Mouse (Mus musculus): ENCODE results near the gene Ttc12. TPM values are rescaled to one million over a fixed set of nuclear protein-coding genes. Genes with fewer than 3 reads are reported as not detected.

The Ttc12 gene
- polyA plus RNA-seq, 1 experiment from 2014 or later: 1.9 TPM

DNA sequence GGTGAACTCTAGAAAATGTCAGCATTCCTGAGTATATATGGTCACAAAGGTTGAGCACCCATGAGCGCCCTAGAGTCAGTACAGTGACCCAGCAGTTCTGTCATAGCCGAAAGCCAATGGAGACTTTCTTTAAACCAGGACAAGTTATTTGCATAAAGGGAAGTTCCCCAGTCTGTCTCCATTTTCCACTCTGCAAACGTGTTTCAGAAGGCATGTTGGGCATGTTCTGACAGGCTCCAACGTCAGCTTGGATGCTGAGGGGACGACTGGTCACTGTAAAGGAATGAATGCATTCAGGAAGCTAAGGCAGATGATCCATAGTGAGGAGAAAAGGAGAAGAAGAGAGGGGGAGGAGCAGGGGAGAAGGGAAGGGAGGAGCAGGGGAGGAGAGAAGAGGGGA is 58.5 kb downstream of the Ttc12 start:
- Histone ChIP-seq H3K4me3 (replicated peaks) (no peak overlapping the region), H3K36me3 (no peaks in the 10 kb centered on the region), H3K4me1 (replicated peaks) (peaks cover 3% of the 10 kb centered on the region; the same call in 1 of the 2 replicates), H3K27me3 (no peaks in the 10 kb centered on the region), H3K9ac (replicated peaks) (no peak overlapping the region), H3K27ac (no peak overlapping the region), H3K4me2 (replicated peaks) (no peak overlapping the region), H3K9me3 (no peaks in the 10 kb centered on the region)
- WGBS: 76% methylated on average over 5 of the region's 5 CpGs
- ATAC-seq: no peak

DNA sequence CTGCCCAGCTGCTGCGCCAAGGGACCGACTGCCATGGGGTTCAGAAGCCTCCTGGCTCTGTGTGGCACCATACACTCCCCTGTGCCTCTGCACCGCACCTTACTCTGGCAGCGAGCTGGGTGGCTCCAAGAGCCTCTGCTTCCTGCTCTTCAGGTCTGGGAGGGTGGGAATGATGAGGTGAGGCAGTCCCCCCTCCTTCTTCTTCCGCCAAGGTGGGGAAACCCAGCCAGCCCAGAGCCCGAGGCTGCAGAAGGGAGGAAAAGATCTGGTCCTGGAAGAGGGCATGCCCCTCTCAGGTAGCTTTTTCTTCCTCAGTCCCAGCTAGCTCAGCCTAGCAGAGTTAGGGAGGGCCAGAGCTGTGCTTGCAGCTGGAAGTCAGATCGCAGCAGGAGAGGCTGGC is 59.1 kb downstream of the Ttc12 start, which contains the start of gene Ankk1:
Gene Ankk1 (minus strand): TSS at position 101 of the 400 bp plus-strand sequence.
- Histone ChIP-seq H3K9ac (replicated peaks) (no peak within 1 kb of the TSS), H3K9me3 (no peaks in the 10 kb centered on the region), H3K27ac (no peak within 1 kb of the TSS), H3K4me2 (replicated peaks) (no peak within 1 kb of the TSS), H3K4me1 (replicated peaks) (peaks cover 5% of the 10 kb centered on the region; the same call in 1 of the 2 replicates), H3K27me3 (no peaks in the 10 kb centered on the region), H3K4me3 (replicated peaks) (no peak within 1 kb of the TSS), H3K36me3 (no peaks in the 10 kb centered on the region)
- 90% methylated on average over 7 of the region's 7 CpGs for WGBS
- no peak for ATAC-seq

DNA sequence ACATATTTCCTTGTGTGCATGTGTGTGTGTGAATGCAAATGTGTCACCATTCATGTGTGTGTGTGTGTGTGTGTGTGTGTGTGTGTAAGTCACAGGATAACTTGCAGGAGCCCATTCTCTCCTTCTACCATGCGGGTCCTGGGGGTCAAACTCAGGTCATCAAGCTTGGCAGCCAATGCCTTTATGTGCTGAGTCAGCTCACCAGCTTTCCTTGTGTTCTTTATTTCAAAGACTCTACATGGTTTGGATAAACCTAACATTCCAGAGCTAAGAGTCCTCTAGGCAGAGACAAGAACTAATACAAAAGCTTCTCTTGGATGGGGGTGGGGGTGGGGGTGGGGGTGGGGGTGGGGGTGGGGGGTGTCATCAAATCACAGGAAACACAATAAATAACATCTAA is 60.4 kb downstream of the Ttc12 start:
- Histone ChIP-seq H3K4me1 (replicated peaks) (peaks cover 5% of the 10 kb centered on the region; the same call in 1 of the 2 replicates), H3K4me3 (replicated peaks) (no peak overlapping the region), H3K9ac (replicated peaks) (no peak overlapping the region), H3K4me2 (replicated peaks) (no peak overlapping the region), H3K9me3 (no peaks in the 10 kb centered on the region), H3K27ac (no peak overlapping the region), H3K27me3 (no peaks in the 10 kb centered on the region), H3K36me3 (no peaks in the 10 kb centered on the region)
- whole genome bisulfite sequencing: 64% methylated on average over 1 of the region's 1 CpGs
- ATAC-seq: no peak

- H3K9ac ChIP-seq (replicated peaks): no peak overlapping the region
- H3K27me3 ChIP-seq: no peaks in the 10 kb centered on the region
- H3K4me1 ChIP-seq (replicated peaks): 0 out of 2 replicates have a peak, but pooled peaks cover 5% of the 10 kb centered on the region
- 98% methylated on average over 5 of the region's 5 CpGs for WGBS
- no peak overlapping the region for H3K4me2 ChIP-seq (replicated peaks)
- H3K36me3 ChIP-seq: no peaks in the 10 kb centered on the region
- no peaks in the 10 kb centered on the region for H3K9me3 ChIP-seq
- ATAC-seq: no peak
- H3K27ac ChIP-seq: no peak overlapping the region
- no peak overlapping the region for H3K4me3 ChIP-seq (replicated peaks)
These were observed 62.2 kb downstream of the Ttc12 start for GRCm38 (mm10) chr9:49423866-49424265.

GRCm38 (mm10) chr9:49410621-49411020 is 75.4 kb downstream of the Ttc12 start:
- Histone ChIP-seq H3K4me1 (replicated peaks) (peaks cover 6% of the 10 kb centered on the region; the same call in 1 of the 2 replicates), H3K36me3 (no peaks in the 10 kb centered on the region), H3K4me2 (replicated peaks) (no peak overlapping the region), H3K27ac (no peak overlapping the region), H3K27me3 (no peaks in the 10 kb centered on the region), H3K4me3 (replicated peaks) (no peak overlapping the region), H3K9ac (replicated peaks) (no peak overlapping the region), H3K9me3 (no peaks in the 10 kb centered on the region)
- WGBS: 85% methylated on average over 5 of the region's 5 CpGs
- no peak for ATAC-seq

DNA sequence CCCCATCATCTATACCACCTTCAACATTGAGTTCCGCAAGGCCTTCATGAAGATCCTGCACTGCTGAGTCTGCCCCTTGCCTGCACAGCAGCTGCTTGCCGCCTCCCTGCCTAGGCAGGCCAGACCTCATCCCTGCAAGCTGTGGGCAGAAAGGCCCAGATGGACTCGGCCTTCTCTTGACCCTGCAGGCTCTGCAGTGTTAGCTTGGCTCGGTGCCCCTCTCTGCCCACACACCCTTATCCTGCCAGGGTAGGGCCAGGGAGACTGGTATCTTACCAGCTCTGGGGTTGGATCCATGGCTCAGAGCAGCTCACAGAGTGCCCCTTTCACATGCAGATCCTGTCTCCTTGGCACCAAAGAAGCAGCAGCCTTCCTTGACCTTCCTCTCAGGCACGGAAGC is 79.0 kb downstream of the Ttc12 start:
- WGBS: 91% methylated on average over 5 of the region's 5 CpGs
- Histone ChIP-seq H3K4me1 (replicated peaks) (peaks cover 6% of the 10 kb centered on the region; the same call in 1 of the 2 replicates), H3K9ac (replicated peaks) (no peak overlapping the region), H3K4me2 (replicated peaks) (no peak overlapping the region), H3K36me3 (no peaks in the 10 kb centered on the region), H3K27ac (no peak overlapping the region), H3K9me3 (no peaks in the 10 kb centered on the region), H3K4me3 (replicated peaks) (no peak overlapping the region), H3K27me3 (no peaks in the 10 kb centered on the region)
- no peak for ATAC-seq

DNA sequence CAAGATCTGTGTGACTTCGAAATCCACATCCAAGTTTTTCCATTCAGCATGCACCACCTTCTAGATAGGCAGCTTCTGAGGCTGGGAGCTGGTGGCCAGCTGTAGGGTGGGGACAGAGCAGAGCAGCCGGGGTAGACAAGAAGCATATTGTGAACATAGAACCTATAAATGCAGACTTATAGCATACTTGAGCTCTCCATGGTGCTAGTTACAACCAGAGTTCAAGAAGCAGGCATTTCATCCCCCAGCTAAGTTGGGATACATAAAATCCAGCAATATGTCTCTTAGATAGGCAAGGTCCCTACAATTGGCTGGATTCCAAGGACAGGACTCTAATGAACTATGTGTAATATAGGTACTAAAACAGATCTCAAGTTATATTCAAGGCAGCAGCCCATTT is 82.3 kb downstream of the Ttc12 start:
- Histone ChIP-seq H3K9me3 (no peaks in the 10 kb centered on the region), H3K27ac (no peak overlapping the region), H3K27me3 (no peaks in the 10 kb centered on the region), H3K9ac (replicated peaks) (no peak overlapping the region), H3K4me3 (replicated peaks) (no peak overlapping the region), H3K4me2 (replicated peaks) (no peak overlapping the region), H3K36me3 (no peaks in the 10 kb centered on the region), H3K4me1 (replicated peaks) (no peaks in the 10 kb centered on the region)
- no peak for ATAC-seq
- whole genome bisulfite sequencing: 77% methylated on average over 2 of the region's 2 CpGs

- no peak overlapping the region for H3K4me2 ChIP-seq (replicated peaks)
- H3K27ac ChIP-seq: no peak overlapping the region
- H3K4me3 ChIP-seq (replicated peaks): no peak overlapping the region
- H3K4me1 ChIP-seq (replicated peaks): no peaks in the 10 kb centered on the region
- H3K9me3 ChIP-seq: no peaks in the 10 kb centered on the region
- H3K36me3 ChIP-seq: no peaks in the 10 kb centered on the region
- no peak for ATAC-seq
- no peak overlapping the region for H3K9ac ChIP-seq (replicated peaks)
- H3K27me3 ChIP-seq: no peaks in the 10 kb centered on the region
These were observed 90.0 kb downstream of the Ttc12 start for GRCm38 (mm10) chr9:49396006-49396405.

GRCm38 (mm10) chr9:49392242-49392641 is 93.8 kb downstream of the Ttc12 start:
- no peaks in the 10 kb centered on the region for H3K27me3 ChIP-seq
- H3K27ac ChIP-seq: no peak overlapping the region
- no peak overlapping the region for H3K9ac ChIP-seq (replicated peaks)
- ATAC-seq: no peak
- no peaks in the 10 kb centered on the region for H3K4me1 ChIP-seq (replicated peaks)
- H3K9me3 ChIP-seq: no peaks in the 10 kb centered on the region
- no peak overlapping the region for H3K4me2 ChIP-seq (replicated peaks)
- 69% methylated on average over 2 of the region's 2 CpGs for WGBS
- no peaks in the 10 kb centered on the region for H3K36me3 ChIP-seq
- H3K4me3 ChIP-seq (replicated peaks): no peak overlapping the region

Other genes starting within 250 kb of the Ttc12 start
- not detected in 2 replicates for gene Gm4894, start 235.7 kb downstream of the Ttc12 start, polyA plus RNA-seq (2015; fragmentation: Nextera tagmentation; extraction: Ambion mirVana)
- 1.9 and 2.4 TPM in 2 replicates for gene Drd2, start 145.6 kb downstream of the Ttc12 start, polyA plus RNA-seq (2015; fragmentation: Nextera tagmentation; extraction: Ambion mirVana)
- gene Ankk1, start 59.2 kb downstream of the Ttc12 start, polyA plus RNA-seq (2015; fragmentation: Nextera tagmentation; extraction: Ambion mirVana): not detected in 2 replicates